Mouse (Mus musculus) kidney, embryonic 16.5 days (tissue): ENCODE results near the gene Ssxb1. TPM values are rescaled to one million over a fixed set of nuclear protein-coding genes. Genes with fewer than 3 reads are reported as not detected.
"Not testable (repeated sequence)": the region's sequence is repeated elsewhere in the genome, so short reads cannot be mapped to it uniquely, and the experiment has no call there.

Experiments used
- ATAC-seq: fragments of 200-750 bp; cut with Nextera tagmentation; 2 replicates; pipeline ENCODE4 v1.8.0; 2017; ENCODE audit warnings: moderate TSS enrichment; ENCODE audit not compliant: low FRiP score, low TSS enrichment
- H3K27ac ChIP-seq: fragments of 300-500 bp; sonication (generic); 2 replicates; pipeline ENCODE4 v1.5.1; 2014; ENCODE audit warnings: low read length
- H3K27me3 ChIP-seq: fragments of 300-500 bp; sonication (generic); 2 replicates; pipeline ENCODE4 v1.6.1; 2014; ENCODE audit warnings: low read length, control low read depth, mixed read lengths; ENCODE audit not compliant: insufficient read depth
- H3K36me3 ChIP-seq: fragments of 300-500 bp; sonication (generic); 2 replicates; pipeline ENCODE4 v1.6.1; 2014; ENCODE audit warnings: low read length, control low read depth, mixed read lengths; ENCODE audit not compliant: insufficient read depth
- H3K4me1 ChIP-seq: fragments of 300-500 bp; sonication (generic); 2 replicates; pipeline ENCODE4 v1.6.1; 2014; ENCODE audit warnings: low read length, control low read depth, mixed read lengths; ENCODE audit not compliant: insufficient read depth
- H3K4me2 ChIP-seq: fragments of 300-500 bp; sonication (generic); replicated peaks from 2 replicates; pipeline ENCODE4 v1.6.1; 2014; ENCODE audit warnings: low read depth, low read length
- H3K4me3 ChIP-seq: fragments of 300-500 bp; sonication (generic); 2 replicates; pipeline ENCODE4 v1.5.1; 2014; ENCODE audit warnings: mild to moderate bottlenecking, low read length
- H3K9ac ChIP-seq: fragments of 300-500 bp; sonication (generic); replicated peaks from 2 replicates; pipeline ENCODE4 v1.6.1; 2014; ENCODE audit warnings: low read length
- H3K9me3 ChIP-seq: fragments of 300-500 bp; sonication (generic); 2 replicates; pipeline ENCODE4 v1.6.1; 2016; ENCODE audit warnings: low read length, control low read depth
- whole genome bisulfite sequencing: fragments of 180-500 bp; shearing (Covaris S2); extraction: QIAGEN DNeasy Blood & Tissue Kit; methylation state at CpG from one replicate; pipeline ENCODE4 v1.1.7; 2014; 5-methylcytosine and 5-hydroxymethylcytosine counted together
- polyA plus RNA-seq: library from polyadenylated mRNA; unstranded; fragments of >200 nt; fragmentation: Nextera tagmentation; extraction: Ambion mirVana; gene quantifications from 2 replicates; pipeline ENCODE4 v1.2.1, GENCODE M21; 2015

Ssxb1 gene
- not detected in 2 replicates for polyA plus RNA-seq

DNA sequence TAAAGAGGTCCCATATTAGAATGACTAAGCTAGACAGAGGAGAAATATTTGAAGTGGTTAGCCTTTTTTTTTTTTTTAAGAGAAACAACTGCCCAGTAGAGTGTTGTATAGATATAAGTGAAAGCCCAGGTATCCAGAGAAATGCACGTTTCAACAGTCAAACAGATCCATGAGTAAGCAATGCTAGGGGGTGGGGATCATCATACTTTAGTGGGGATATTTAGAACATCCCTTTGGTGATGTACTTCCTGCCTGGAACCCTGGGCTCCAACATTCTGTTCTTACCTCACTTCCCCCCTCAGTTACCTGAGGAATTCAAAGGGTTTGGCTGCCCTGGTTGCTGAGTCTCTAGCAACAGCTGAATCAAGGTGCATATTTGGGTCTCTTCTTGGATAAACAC, at the start of gene Ssxb1:
Gene Ssxb1 (plus strand): TSS at position 301 of the 400 bp plus-strand sequence.
- H3K9ac ChIP-seq, H3K4me3 ChIP-seq, H3K27me3 ChIP-seq, H3K4me1 ChIP-seq, H3K4me2 ChIP-seq, ATAC-seq, H3K36me3 ChIP-seq, H3K9me3 ChIP-seq, H3K27ac ChIP-seq: not testable (repeated sequence)
- 18% methylated on average over 1 of the region's 1 CpGs for WGBS

DNA sequence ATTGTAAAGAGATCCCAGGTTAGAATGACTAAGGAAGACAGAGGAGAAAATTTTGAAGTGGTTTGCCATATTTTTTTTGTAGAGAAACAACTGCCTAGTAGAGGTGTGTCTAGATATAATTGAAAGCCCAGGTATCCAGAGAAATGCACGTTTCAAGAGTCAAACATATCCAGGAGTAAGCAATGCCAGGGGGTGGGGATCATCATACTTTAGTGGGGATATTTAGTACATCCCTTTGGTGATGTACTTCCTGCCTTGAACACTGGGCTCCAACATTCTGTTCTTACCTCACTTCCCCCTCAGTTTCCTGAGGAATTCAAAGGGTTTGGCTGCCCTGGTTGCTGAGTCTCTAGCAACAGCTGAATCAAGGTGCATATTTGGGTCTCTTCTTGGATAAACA, 46.4 kb upstream of the Ssxb1 start, which contains the start of gene Ssxb9:
Gene Ssxb9 (plus strand): TSS at position 301 of the 400 bp plus-strand sequence.
- not testable (repeated sequence) for H3K27ac ChIP-seq, H3K27me3 ChIP-seq, H3K9me3 ChIP-seq, H3K4me2 ChIP-seq, H3K9ac ChIP-seq, H3K36me3 ChIP-seq, ATAC-seq, H3K4me1 ChIP-seq, H3K4me3 ChIP-seq
- WGBS = 26% methylated on average over 1 of the region's 1 CpGs

DNA sequence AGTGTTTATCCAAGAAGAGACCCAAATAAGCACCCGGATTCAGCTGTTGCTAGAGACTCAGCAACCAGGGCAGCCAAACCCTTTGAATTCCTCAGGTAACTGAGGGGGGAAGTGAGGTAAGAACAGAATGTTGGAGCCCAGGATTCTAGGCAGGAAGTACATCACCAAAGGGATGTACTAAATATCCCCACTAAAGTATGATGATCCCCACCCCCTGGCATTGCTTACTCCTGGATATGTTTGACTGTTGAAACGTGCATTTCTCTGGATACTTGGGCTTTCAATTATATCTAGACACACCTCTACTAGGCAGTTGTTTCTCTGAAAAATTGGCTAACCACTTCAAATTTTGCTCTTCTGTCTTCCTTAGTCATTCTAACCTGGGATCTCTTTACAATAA, 48.5 kb downstream of the Ssxb1 start, which contains the start of gene Ssxb2:
Gene Ssxb2 (minus strand): TSS at position 101 of the 400 bp plus-strand sequence.
- H3K4me1 ChIP-seq, ATAC-seq, H3K36me3 ChIP-seq, H3K9me3 ChIP-seq, H3K9ac ChIP-seq, H3K27ac ChIP-seq, H3K27me3 ChIP-seq, H3K4me3 ChIP-seq, H3K4me2 ChIP-seq: not testable (repeated sequence)
- 75% methylated on average over 2 of the region's 2 CpGs for WGBS

Other genes starting within 250 kb of the Ssxb1 start
- 12.6 and 14.9 TPM in 2 replicates for gene Tbc1d25, start 237.1 kb upstream of the Ssxb1 start, polyA plus RNA-seq
- gene Ebp, start 219.8 kb upstream of the Ssxb1 start, polyA plus RNA-seq = 43.6 and 44.8 TPM in 2 replicates
- gene Porcn, start 206.8 kb upstream of the Ssxb1 start, polyA plus RNA-seq = 8.4 and 9.7 TPM in 2 replicates
- 39.7 and 41.5 TPM in 2 replicates for gene Ftsj1, start 160.9 kb upstream of the Ssxb1 start, polyA plus RNA-seq
- gene Slc38a5, start 142.2 kb upstream of the Ssxb1 start, polyA plus RNA-seq = 1.8 and 4.1 TPM in 2 replicates
- not detected in 2 replicates for gene Ssxb10, start 85.9 kb upstream of the Ssxb1 start, polyA plus RNA-seq
- not detected in 2 replicates for gene Ssxb9, start 46.3 kb upstream of the Ssxb1 start, polyA plus RNA-seq
- gene Ssxb2, start 48.4 kb downstream of the Ssxb1 start, polyA plus RNA-seq = not detected in 2 replicates
- gene Gm14459, start 111.6 kb downstream of the Ssxb1 start, polyA plus RNA-seq = not detected in 2 replicates
- gene Ssxb6, start 134.9 kb downstream of the Ssxb1 start, polyA plus RNA-seq = not detected in 2 replicates
- gene Ssxb3, start 178.5 kb downstream of the Ssxb1 start, polyA plus RNA-seq = not detected in 2 replicates